Mouse (Mus musculus): ENCODE data around the gene Pfn1. TPM values are rescaled to one million over a fixed set of nuclear protein-coding genes. Genes with fewer than 3 reads are reported as not detected.

Pfn1 gene
- total RNA-seq, 2 experiments from 2014 or later: 267 to 286 TPM

- intact Hi-C loops (cut with DNase I): loop anchor here (5.0 kb wide), 1 partner anchor 77 kb away; no protein-coding TSS in a partner anchor
- DNase-seq (ENCODE audit: low spot score in 2 of 2): peak; percentile 31 to 44
Measured at GRCm38 (mm10) chr11:70679894-70680293, 25.4 kb upstream of the Pfn1 start.

- DNase-seq (ENCODE audit: low spot score in 2 of 2): no peak
- intact Hi-C loops (cut with DNase I): no loop called here
Measured at GRCm38 (mm10) chr11:70679361-70679760, 24.9 kb upstream of the Pfn1 start.

- intact Hi-C loops (cut with DNase I): no loop called here
- no peak for DNase-seq (ENCODE audit: low spot score in 2 of 2)
Measured at GRCm38 (mm10) chr11:70678576-70678975, 24.1 kb upstream of the Pfn1 start.

GRCm38 (mm10) chr11:70678092-70678491 is 23.6 kb upstream of the Pfn1 start:
- intact Hi-C loops (cut with DNase I): no loop called here
- DNase-seq (ENCODE audit: low spot score in 2 of 2): no peak

DNA sequence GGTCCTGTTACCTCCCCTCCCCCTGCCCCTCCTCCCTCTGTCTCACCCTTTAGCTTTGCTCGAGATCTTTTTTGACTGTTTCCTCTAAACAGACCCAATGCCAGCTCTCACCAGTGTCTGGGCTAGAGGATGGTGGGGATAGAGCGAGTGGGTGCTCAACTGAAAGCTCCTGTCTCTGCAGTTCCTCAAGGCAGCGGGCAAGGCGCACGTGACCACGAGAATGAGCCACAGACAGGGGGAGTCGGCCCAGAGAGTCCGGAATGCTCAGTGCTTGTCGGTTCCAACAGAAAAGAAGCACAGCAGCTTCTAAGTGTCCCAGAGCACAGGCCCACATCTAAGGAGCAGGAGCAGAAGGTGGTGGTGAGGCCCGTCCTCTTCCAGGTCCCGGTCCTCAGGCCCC is 20.1 kb upstream of the Pfn1 start:
- intact Hi-C loops (cut with DNase I): no loop called here
- DNase-seq (ENCODE audit: low spot score in 2 of 2): peak in 1 of 2 experiments; percentile 35

DNA sequence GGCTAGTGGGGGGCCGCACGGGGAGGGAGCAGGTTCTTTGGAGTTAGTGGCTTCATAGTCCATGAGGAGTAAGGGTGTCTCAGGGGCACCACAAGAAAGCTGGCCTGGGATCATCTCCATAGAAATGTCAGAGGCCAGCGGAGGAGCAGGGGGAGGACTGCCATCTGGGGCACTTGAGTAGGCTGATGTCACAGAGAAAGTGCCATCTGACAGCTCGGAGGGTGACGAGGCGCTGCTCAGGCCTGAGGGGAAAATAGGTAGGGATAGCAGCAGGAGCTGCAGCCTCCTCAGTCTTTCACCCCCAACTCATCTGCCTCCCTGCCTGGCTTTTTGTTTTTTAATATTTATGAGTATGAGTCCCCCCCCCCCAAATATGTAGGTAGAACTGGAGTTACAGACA is 19.6 kb upstream of the Pfn1 start:
- DNase-seq (ENCODE audit: low spot score in 2 of 2): no peak
- intact Hi-C loops (cut with DNase I): no loop called here

DNA sequence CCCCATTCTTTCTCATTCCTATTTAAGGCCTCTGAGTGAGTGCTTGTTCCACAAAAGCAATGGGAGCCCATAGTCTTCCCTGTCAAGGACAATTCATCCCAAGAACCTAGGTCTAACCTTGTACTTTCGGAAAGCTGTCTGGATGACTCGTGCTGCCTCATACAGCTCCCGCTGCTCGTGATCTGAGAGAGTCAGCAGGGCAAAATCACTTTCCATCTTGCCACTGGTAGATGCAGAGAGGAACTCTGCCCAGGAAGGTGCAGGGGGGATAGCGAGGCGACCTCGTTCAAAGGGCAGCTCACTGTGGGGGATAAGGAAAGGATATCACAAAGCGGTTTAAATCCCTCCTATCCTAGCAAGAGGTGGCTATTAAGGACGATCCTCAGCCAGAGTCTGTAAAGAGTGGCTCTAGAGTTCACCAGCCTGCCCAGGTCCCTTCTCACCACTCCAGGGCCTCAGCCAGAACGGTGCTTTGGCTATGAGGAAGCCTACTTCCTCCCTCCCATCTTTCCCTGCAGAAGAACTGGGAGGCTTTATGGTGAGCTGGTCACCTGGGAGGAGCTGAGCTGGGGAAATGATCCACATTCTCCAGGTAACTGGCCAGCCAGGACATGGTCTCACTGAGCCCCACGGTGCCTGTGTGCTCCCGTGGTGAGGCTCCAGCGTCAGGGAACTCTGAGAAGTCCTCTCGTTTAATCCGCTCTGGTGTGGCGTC is 17.0 kb upstream of the Pfn1 start:
- intact Hi-C loops (cut with DNase I): no loop called here
- DNase-seq (ENCODE audit: low spot score in 2 of 2): no peak

DNA sequence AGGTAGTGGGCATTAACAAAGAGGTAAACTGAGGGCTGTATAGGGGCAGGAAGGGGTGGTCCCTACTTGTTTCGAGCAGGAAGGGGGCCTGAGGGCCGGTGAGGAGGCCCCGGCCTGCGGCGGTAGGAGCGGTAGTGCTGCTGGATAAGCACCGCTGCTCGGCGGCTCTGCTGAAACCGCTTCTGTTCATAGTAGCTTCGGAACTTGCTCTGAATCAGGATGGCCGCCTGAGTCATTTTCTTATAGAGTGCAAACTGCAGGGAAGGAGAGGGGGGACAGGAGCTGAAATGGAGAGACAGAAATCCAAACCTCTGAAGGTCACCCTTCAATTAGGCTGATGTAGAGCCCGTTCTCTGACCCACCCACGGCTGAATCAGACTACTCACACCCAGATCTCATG is 16.0 kb upstream of the Pfn1 start:
- no peak for DNase-seq (ENCODE audit: low spot score in 2 of 2)

DNA sequence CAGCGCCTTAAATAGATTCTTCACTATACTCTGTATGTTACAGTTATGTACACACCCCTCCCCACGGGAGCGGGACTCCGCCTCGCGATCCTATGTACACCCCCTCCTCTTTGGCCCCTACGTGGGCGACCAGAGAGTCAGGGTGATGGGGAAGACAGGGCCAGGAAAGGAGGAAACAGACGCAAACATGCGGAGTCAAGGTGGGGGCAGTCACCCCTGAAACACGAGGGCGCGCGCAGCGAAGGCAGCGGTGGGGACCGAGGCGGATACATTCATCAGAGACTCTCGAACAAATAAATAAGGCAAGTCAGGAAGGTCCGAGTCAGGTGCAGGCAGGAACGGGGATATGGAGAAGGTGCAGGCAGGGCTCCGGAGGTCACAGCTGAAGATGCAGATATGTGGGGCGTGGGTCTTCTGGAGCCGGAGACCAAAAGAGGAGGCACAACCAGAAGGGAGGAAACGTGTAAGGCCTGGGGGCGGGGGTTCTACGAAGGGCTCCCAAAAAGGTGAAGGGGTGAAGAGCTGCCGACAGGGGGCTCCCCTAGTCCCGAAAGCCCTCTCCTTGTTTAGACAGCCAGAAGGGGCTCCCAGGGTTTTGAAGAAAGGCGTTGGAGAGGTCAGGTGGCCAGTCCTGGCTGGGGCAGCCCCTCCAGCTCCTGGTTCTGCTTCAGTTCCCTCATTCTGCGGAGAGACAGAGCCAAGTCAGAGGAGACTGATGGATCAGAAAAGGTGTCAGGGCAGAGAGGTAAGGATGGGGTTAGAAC is 15.3 kb upstream of the Pfn1 start:
- peak; percentile 72 for DNase-seq (ENCODE audit: low spot score in 2 of 2)
- intact Hi-C loops (cut with DNase I): loop anchor here (2.0 kb wide), 1 partner anchor 15 kb away; the partner anchor contains the start of gene Pfn1

More for the DNA sequence above, 16.0 kb upstream of the Pfn1 start:
- intact Hi-C loops (cut with DNase I): no loop called here

GRCm38 (mm10) chr11:70668771-70669505 is 14.5 kb upstream of the Pfn1 start, which contains the start of gene Spag7:
TSS of gene Spag7 (minus strand) at chr11:70669416.
- DNase-seq (ENCODE audit: low spot score in 2 of 2): peak; percentile 98 to 99
- intact Hi-C loops (cut with DNase I): loop anchor here (2.0 kb wide), 1 partner anchor 14 kb away; the partner anchor contains the start of gene Pfn1

DNA sequence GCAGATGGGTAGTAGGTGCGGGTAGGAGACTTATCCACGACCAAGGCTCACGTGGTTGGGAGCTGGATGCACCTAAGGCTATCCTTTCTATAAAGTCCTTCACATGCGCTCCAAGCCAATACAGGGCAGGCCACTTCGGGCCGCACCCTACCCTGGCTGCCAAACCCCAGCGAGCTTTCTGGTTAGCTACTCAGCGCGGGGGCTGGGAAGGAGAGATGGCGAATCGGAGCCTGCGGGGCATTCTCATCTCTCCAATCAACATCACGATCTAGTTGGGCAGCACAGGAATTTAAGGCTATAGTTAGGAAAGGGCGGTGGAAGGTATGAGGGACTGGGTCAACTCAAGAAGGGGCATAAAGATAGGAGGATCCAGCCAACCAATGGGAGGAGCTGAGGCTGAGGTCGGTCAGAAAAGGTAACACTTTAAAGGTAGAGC is 13.9 kb upstream of the Pfn1 start:
- intact Hi-C loops (cut with DNase I): loop anchor here (2.0 kb wide), 1 partner anchor 14 kb away; the partner anchor contains the start of gene Pfn1
- no peak for DNase-seq (ENCODE audit: low spot score in 2 of 2)

- intact Hi-C loops (cut with DNase I): loop anchor here (2.0 kb wide), 1 partner anchor 13 kb away; the partner anchor contains the start of gene Pfn1
- no peak for DNase-seq (ENCODE audit: low spot score in 2 of 2)
Measured at GRCm38 (mm10) chr11:70667271-70668150, 13.1 kb upstream of the Pfn1 start.

DNA sequence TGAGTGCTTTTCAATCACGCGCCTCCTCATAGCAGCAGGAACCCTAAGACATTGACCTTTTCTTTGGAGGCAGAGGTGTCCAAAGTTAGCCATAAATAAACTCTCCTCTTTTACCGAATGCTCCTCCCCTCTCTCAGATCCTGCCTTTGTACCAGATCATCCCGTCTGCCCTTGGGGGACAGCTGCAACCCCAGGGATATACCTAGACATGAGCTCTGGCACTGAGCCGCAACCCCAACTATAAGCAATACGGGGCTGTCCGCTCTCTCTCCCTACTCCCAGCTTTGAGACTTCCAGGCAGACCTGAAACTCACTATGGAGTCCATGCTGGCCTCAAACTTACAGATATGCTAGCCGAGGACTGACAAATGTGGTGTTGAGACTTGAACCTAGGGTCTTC is 12.2 kb upstream of the Pfn1 start:
- DNase-seq (ENCODE audit: low spot score in 2 of 2): no peak
- intact Hi-C loops (cut with DNase I): no loop called here

GRCm38 (mm10) chr11:70664741-70665140 is 10.3 kb upstream of the Pfn1 start:
- intact Hi-C loops (cut with DNase I): no loop called here

GRCm38 (mm10) chr11:70663957-70664356 is 9.5 kb upstream of the Pfn1 start:
- intact Hi-C loops (cut with DNase I): no loop called here
- DNase-seq (ENCODE audit: low spot score in 2 of 2): no peak

More at GRCm38 (mm10) chr11:70664741-70665140, 10.3 kb upstream of the Pfn1 start:
- DNase-seq (ENCODE audit: low spot score in 2 of 2): no peak

GRCm38 (mm10) chr11:70663101-70663500 is 8.7 kb upstream of the Pfn1 start:
- intact Hi-C loops (cut with DNase I): no loop called here
- no peak for DNase-seq (ENCODE audit: low spot score in 2 of 2)

GRCm38 (mm10) chr11:70660571-70660970 is 6.1 kb upstream of the Pfn1 start:
- no peak for DNase-seq (ENCODE audit: low spot score in 2 of 2)
- intact Hi-C loops (cut with DNase I): no loop called here

DNA sequence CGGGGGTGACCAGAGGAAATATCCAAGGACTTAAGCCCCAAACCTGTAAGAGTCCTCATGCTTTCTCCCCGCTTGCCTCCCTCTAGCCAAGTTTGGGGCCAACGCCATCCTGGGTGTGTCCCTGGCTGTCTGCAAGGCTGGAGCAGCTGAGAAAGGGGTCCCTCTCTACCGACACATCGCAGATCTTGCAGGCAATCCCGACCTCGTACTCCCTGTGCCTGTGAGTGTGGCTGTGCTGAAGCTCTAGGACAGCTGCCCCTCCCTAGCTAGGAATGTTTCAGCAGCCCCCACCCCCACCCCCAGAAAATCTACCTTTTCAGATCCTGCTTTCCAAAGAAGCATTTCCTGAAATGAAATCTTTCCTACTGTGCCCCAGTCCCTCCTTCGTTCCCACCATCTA is 4.5 kb upstream of the Pfn1 start:
- intact Hi-C loops (cut with DNase I): no loop called here
- no peak for DNase-seq (ENCODE audit: low spot score in 2 of 2)

DNA sequence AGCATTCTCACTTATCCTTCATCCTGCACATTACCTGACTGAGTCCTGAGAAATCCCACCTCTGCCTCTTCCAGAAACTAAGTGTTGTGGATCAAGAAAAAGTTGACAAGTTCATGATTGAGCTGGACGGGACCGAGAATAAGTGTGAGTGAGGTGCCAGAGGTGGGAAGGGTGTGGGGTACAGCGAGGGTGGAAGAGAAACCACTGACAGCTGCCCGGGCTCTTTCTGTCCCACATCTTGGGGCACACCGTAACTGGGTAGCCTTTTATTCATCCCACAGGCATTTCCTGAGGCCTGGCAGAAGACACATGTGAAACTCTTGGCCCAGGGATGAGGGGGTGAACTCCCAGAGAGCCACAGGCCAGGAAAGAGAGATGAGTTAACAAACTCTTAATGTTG is 4.1 kb upstream of the Pfn1 start:
- intact Hi-C loops (cut with DNase I): no loop called here
- DNase-seq (ENCODE audit: low spot score in 2 of 2): no peak
